Mouse (Mus musculus): ENCODE measurements around the gene Sec61g.
A peak's percentile ranks its signal among the peaks of the same experiment; 100 is the strongest.
"Not testable (repeated sequence)": the region's sequence is repeated elsewhere in the genome, so short reads cannot be mapped to it uniquely, and the experiment has no call there.

Sec61g gene

GRCm38 (mm10) chr11:16508052-16508654 is at the start of gene Sec61g:
Gene Sec61g, minus strand, starts transcription at chr11:16508484.
- peak; percentile 68 for DNase-seq (ENCODE audit: extremely low spot score, low read depth, low spot score)

GRCm38 (mm10) chr11:16546421-16547163 is 38.3 kb upstream of the Sec61g start:
- no peak for DNase-seq (ENCODE audit: extremely low spot score, low read depth, low spot score)

- no peak for DNase-seq (ENCODE audit: extremely low spot score, low read depth, low spot score)
These were observed 29.1 kb upstream of the Sec61g start for GRCm38 (mm10) chr11:16537379-16537778.

- DNase-seq (ENCODE audit: extremely low spot score, low read depth, low spot score), result no peak
These were observed 26.6 kb upstream of the Sec61g start for GRCm38 (mm10) chr11:16534582-16535553.

GRCm38 (mm10) chr11:16532877-16533276 is 24.6 kb upstream of the Sec61g start:
- no peak for DNase-seq (ENCODE audit: extremely low spot score, low read depth, low spot score)

DNA sequence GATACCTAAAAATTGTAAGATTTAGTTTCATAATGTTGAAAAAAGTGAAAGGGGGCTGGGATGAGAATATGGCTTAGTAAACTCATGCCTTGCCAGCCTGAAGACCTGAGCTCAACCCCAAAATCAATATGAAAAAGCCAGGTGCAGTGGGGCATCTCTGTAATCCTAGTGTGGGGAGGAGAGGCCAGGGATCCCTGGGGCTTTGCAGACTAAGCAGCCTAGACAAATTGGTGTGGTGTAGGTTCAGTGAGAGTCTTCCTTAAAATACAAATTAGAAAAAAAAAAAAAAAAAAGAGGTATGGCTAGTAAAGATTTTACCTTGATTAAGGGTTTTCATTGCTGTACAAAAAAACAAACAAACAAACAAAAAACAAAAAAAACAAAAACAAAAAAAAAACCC is 20.6 kb upstream of the Sec61g start:
- no peak for DNase-seq (ENCODE audit: extremely low spot score, low read depth, low spot score)

DNA sequence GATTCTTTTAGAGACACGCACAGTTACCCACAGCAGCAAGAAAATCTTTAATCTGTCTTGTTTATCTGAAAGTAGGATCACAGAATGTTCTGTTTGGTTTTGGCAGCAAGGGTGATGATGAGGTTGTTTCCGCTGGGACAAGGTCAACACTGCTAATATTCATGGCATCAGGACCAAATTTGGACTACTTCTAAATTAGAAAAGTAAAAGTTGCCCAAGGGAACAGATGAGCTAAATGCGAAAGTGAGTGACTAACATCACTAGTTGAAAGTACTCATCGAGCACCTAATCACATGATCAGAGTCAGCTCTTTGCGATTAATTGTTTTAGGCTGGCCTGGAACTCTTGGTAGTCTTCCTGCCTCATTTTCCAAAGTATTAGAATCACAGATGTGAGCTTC is 20.1 kb upstream of the Sec61g start:
- DNase-seq (ENCODE audit: extremely low spot score, low read depth, low spot score), result no peak

DNA sequence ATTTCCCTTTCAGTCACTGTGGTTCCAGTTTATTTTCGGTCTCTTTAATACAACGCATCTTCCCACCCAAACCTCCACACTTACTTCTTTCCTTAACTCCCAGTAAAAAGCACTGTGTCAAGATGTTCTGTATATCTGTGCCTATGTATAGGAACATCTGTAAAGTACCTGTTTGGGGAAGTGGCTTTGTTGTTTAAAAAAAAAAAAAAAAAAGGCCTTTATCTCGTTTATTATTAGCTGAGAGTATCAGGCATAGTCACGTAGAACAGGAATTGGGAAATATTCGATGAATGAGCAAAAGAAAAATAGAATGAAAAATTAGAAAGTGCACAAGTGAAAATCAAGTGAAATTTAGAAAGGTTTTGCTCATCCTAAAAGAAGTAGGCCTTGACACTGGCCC is 19.5 kb upstream of the Sec61g start:
- DNase-seq (ENCODE audit: extremely low spot score, low read depth, low spot score), result no peak

DNA sequence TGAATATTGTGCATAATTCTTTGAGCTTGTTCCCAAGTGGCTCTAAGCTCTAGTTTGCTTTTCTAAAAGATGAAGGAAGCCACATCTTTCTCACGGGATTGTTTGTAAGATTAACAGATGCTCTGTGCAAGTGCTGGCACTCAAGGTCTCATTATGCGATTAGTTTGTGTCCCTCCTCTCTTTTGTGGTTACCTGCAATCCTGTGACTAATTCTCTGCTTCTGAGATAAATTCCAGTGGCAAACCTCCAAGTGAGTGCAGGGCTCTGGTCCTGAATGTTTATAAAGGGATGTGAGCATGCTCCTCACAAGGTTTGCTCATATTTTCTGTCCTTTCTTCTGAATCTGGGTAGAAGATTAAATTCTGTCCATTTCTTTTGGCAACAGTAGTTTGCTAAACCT is 18.2 kb upstream of the Sec61g start:
- no peak for DNase-seq (ENCODE audit: extremely low spot score, low read depth, low spot score)

DNA sequence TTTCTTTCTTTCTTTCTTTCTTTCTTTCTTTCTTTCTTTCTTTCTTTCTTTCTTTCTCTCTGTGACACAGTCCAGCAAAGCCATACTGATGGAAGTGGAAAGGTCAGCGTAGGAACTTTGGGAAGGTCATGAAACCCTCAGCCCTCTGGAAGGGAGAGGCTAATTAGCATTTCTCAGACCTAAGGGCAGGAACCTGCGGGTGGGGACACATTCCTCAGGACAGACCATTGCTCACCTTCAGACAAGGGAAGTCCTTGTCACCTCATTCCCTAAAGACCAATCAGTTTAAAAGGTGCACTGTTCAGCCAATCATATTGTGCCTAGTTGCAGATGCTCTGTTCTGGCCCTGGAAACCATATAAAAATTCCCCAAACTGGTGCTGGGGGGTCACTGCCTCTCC is 17.4 kb upstream of the Sec61g start:
- no peak for DNase-seq (ENCODE audit: extremely low spot score, low read depth, low spot score)

DNA sequence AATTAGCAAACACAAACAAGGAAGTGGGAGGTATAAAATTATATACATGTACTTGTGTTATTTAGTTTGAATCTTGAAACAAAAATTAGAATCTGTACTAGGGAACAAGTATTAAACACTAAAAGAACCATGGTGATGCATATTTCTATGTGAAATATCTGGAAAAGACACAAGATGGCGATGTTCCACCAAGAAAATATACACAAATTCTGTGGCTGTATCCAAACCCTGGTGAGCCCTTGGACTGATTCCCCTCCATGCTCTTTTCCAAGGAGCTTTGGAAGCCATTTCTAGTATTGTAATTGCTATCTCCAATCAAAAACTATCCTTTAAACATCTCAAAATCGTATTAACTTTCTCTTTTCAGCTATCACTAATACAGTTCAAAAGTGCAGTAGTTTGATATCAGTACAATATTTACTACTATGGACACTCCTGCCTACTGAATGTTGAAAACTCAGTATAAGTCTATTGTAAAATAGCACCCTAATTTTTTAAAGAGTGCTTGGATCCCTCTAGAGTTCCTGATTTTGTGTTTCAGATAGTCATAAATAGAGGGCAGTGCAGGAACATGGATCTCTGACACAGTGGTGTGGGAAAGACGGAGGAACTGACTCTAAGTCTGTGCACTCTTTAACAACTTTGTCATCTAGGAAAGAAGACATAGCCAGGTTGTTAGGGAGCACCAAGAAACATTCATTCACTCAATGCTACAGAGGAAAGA is 16.8 kb upstream of the Sec61g start:
- peak; percentile 33 for DNase-seq (ENCODE audit: extremely low spot score, low read depth, low spot score)

DNA sequence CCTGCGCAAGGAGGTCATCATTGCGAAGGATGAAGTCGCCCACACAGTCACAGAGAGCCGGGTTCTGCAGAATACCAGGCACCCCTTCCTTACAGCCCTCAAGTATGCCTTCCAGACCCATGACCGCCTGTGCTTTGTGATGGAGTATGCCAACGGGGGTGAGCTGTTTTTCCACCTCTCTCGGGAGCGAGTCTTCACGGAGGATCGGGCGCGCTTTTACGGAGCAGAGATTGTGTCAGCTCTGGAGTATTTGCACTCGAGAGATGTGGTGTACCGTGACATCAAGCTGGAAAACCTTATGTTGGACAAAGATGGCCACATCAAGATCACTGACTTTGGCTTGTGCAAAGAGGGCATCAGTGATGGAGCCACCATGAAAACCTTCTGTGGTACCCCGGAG is 6.8 kb upstream of the Sec61g start:
- DNase-seq (ENCODE audit: extremely low spot score, low read depth, low spot score), result not testable (repeated sequence)

GRCm38 (mm10) chr11:16514221-16514620 is 5.9 kb upstream of the Sec61g start:
- not testable (repeated sequence) for DNase-seq (ENCODE audit: extremely low spot score, low read depth, low spot score)

DNA sequence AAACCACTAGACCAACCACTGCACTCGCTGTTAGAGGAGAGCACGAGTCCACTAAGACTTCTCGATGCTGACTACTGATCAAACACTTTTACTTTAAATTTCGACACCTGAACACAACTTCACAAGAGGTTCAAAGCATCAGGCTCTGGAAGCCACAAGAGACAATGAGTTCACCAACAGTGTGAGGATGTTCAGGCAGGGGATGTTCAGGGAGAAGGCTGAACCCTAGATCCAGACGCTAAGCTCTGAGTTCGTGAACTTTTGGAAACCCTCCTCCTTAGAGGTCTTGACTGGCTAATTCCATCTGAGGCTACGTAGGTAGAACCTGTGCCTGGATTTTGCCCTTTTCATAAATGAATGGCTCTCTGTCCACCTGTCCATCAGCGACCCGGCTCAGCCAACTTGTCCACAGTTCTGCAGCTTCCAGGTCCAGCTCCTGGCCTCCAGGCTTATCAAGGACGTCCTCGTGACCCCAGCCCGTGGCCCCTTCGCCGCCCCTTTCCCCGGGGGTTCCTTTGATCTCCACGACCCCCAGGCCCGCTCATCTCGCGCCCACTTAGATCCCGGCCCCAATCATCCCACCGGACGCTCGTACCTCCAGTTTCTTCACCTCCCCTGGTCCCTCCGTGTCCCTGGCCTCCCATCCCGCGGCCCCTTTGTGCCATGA is 766 bp downstream of the Sec61g start:
- DNase-seq (ENCODE audit: extremely low spot score, low read depth, low spot score), result no peak

DNA sequence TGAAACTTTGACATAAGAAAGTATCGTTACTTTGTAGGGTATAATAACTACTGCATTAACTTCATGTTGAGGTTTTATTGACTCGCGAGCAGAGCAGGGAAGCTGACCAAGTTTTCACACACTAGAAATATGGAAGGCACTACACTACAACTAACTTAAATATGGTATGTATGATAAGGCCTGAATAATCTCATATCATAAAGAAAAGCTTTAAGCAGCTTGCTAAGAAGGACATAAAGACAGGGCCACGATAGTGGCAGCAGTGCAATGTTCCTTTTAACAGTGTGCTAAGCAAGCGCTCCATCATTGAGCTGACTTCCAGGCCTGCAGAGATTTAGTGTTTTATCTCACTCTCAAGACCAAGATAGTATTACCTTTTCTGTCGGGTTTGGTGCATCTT is 2.3 kb downstream of the Sec61g start:
- no peak for DNase-seq (ENCODE audit: extremely low spot score, low read depth, low spot score)

- DNase-seq (ENCODE audit: extremely low spot score, low read depth, low spot score), result no peak
These were observed 5.1 kb downstream of the Sec61g start for GRCm38 (mm10) chr11:16503150-16503549.

DNA sequence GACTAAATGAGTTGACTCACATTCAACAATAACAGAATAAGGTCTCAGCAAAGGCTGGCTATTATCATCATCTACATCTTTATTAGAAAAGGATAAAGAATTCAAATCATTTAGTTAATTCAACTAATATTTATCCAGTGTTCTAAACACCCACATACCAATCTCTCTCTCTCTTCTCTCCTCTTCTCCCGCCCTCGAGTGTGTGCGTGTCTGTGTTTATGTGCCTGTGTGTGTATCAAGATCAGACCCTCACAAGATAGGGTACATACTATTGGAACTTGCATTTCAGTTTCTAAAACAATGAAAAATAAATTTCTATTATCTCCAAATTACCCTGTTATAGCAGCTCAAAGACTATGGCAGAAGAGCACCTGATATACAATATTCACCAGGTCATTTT is 5.5 kb downstream of the Sec61g start:
- DNase-seq (ENCODE audit: extremely low spot score, low read depth, low spot score), result no peak

- no peak for DNase-seq (ENCODE audit: extremely low spot score, low read depth, low spot score)
These were observed 9.3 kb downstream of the Sec61g start for GRCm38 (mm10) chr11:16498756-16499680.
